29 mouse cellular contexts compared by ENCODE assay signal in the genomic region with DNA sequence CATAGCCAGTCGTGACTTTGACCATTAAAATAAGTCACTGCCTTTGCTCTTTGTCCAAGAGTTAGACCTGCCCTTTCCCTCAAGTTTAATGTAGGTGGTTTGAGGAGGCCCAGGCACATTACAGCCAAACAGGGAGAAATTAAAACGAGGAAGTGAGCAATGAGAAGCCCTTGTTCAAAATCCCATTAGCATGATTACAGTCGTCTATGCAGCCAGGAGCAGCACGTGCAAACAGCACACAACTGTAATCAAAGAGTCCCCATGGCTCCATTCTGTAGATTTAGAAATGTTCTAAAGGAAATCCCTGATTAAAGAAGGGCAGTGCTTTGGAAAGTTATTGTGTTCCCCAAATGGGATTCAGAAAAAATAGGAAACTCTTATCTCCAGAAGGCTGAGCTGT. TPM values are rescaled to one million over a fixed set of nuclear protein-coding genes. Genes with fewer than 3 reads are reported as not detected.
A peak's percentile ranks its signal among the peaks of the same experiment; 100 is the strongest.
DNase-seq lines count a peak whose midpoint lies in the region; ATAC-seq lines count a peak whose summit lies in the region.
"Had no signal": no experiment of that assay in that cellular context is flagged by ENCODE, and none has a peak within 500 bp of the region (broad histone marks: within the 10 kb centered on the region; RNA-seq: fewer than 3 reads in every experiment).

No protein-coding gene starts in this region.

- H3K36me3 ChIP-seq in heart, embryonic 12.5 days: peaks cover 6% of the 10 kb centered on the region; the same call in 1 of the 2 replicates
- H3K36me3 ChIP-seq in intestine, embryonic 14.5 days (ENCODE audit: control insufficient read depth, insufficient read depth, low read length): no peaks in the 10 kb centered on the region; the same call in 1 of the 2 replicates
- no peaks in the 10 kb centered on the region for H3K36me3 ChIP-seq in intestine, embryonic 15.5 days
- no peaks in the 10 kb centered on the region for H3K36me3 ChIP-seq in neural tube, embryonic 15.5 days
- H3K36me3 ChIP-seq: G1E had no signal

- DNase-seq in heart, adult 11 months: peak; percentile 92
- DNase-seq in intestine, embryonic 14.5 days (ENCODE audit: low spot score): peak; percentile 38
- DNase-seq in neural tube, embryonic 10.5 days (ENCODE audit: extremely low spot score, low spot score): no peak
- DNase-seq: adrenal gland, postnatal 10 days; adrenal gland, postnatal 36 days; B cell, adult 2 months; cerebellum, adult 11 months; cerebellum, adult 2 months; cerebellum, adult 9-11 months; cerebellum, postnatal 25 days; forebrain, postnatal 0 days; gastrocnemius, postnatal 10 days; gastrocnemius, postnatal 36 days; heart, postnatal 14 days; heart, postnatal 4 days; kidney, adult 11 months had no signal

- H3K27me3 ChIP-seq in heart, embryonic 12.5 days (replicated peaks): no peaks in the 10 kb centered on the region
- H3K27me3 ChIP-seq in intestine, embryonic 14.5 days (replicated peaks; ENCODE audit: control insufficient read depth, insufficient read depth, low read length): no peaks in the 10 kb centered on the region
- no peaks in the 10 kb centered on the region for H3K27me3 ChIP-seq in intestine, embryonic 15.5 days (replicated peaks)
- H3K27me3 ChIP-seq in neural tube, embryonic 15.5 days (replicated peaks): no peaks in the 10 kb centered on the region
- H3K27me3 ChIP-seq: CH12.LX; embryonic facial prominence, embryonic 12.5 days; embryonic facial prominence, embryonic 15.5 days; Patski had no signal

- H3K9ac ChIP-seq in heart, embryonic 12.5 days: no peak overlapping the region
- no peak overlapping the region for H3K9ac ChIP-seq in intestine, embryonic 14.5 days (ENCODE audit: low read length)
- H3K9ac ChIP-seq in intestine, embryonic 15.5 days: no peak overlapping the region
- no peak overlapping the region for H3K9ac ChIP-seq in neural tube, embryonic 15.5 days (replicated peaks)
- H3K9ac ChIP-seq: embryonic facial prominence, embryonic 12.5 days; embryonic facial prominence, embryonic 15.5 days; forebrain, postnatal 0 days; hindbrain, embryonic 14.5 days had no signal

- peaks cover 49% of the 10 kb centered on the region for H3K4me1 ChIP-seq in heart, embryonic 12.5 days (replicated peaks)
- peaks cover 13% of the 10 kb centered on the region; the same call in 1 of the 2 replicates for H3K4me1 ChIP-seq in intestine, embryonic 14.5 days (replicated peaks; ENCODE audit: control insufficient read depth, insufficient read depth, low read length)
- H3K4me1 ChIP-seq in intestine, embryonic 15.5 days (replicated peaks): no peaks in the 10 kb centered on the region; the same call in 1 of the 2 replicates
- H3K4me1 ChIP-seq in neural tube, embryonic 15.5 days: 0 out of 2 replicates have a peak, but pooled peaks cover 4% of the 10 kb centered on the region

- WGBS in heart, embryonic 12.5 days: 58% methylated on average over 4 of the region's 4 CpGs
- WGBS in intestine, embryonic 14.5 days: 76% methylated on average over 4 of the region's 4 CpGs
- 69% methylated on average over 4 of the region's 4 CpGs for WGBS in intestine, embryonic 15.5 days
- WGBS in neural tube, embryonic 15.5 days: 48% methylated on average over 4 of the region's 4 CpGs

- H3K4me2 ChIP-seq in heart, embryonic 12.5 days: no peak overlapping the region
- no peak overlapping the region for H3K4me2 ChIP-seq in intestine, embryonic 14.5 days (ENCODE audit: low read length)
- H3K4me2 ChIP-seq in intestine, embryonic 15.5 days (replicated peaks): no peak overlapping the region
- no peak overlapping the region for H3K4me2 ChIP-seq in neural tube, embryonic 15.5 days
- H3K4me2 ChIP-seq: embryonic facial prominence, embryonic 12.5 days; embryonic facial prominence, embryonic 15.5 days; hindbrain, embryonic 14.5 days had no signal

- no peak overlapping the region for H3K4me3 ChIP-seq in heart, embryonic 12.5 days
- H3K4me3 ChIP-seq in intestine, embryonic 14.5 days (ENCODE audit: low read depth, low read length): no peak overlapping the region
- H3K4me3 ChIP-seq in intestine, embryonic 15.5 days (replicated peaks): no peak overlapping the region
- no peak overlapping the region for H3K4me3 ChIP-seq in neural tube, embryonic 15.5 days (replicated peaks)
- H3K4me3 ChIP-seq: embryonic facial prominence, embryonic 12.5 days; embryonic facial prominence, embryonic 15.5 days; heart, embryonic 10.5 days had no signal

- ATAC-seq in heart, embryonic 12.5 days (ENCODE audit: insufficient number of reproducible peaks, low FRiP score): no peak
- ATAC-seq in intestine, embryonic 14.5 days (replicated peaks; ENCODE audit: low FRiP score, low TSS enrichment, low read depth): no peak
- ATAC-seq in intestine, embryonic 15.5 days: no peak
- ATAC-seq in neural tube, embryonic 15.5 days (ENCODE audit: low FRiP score): peak; percentile 63; the same call in 1 of the 2 replicates
- ATAC-seq: forebrain, embryonic 14.5 days; forebrain, postnatal 0 days; hindbrain, postnatal 0 days; inflammation-experienced regulatory T-cells, adult 6 months; Patski had no signal

- no peak overlapping the region for H3K27ac ChIP-seq in heart, embryonic 12.5 days (ENCODE audit: poor library complexity, severe bottlenecking)
- no peak overlapping the region for H3K27ac ChIP-seq in intestine, embryonic 14.5 days (ENCODE audit: low read depth)
- no peak overlapping the region for H3K27ac ChIP-seq in intestine, embryonic 15.5 days
- H3K27ac ChIP-seq in neural tube, embryonic 15.5 days (replicated peaks): no peak overlapping the region
- H3K27ac ChIP-seq: embryonic facial prominence, embryonic 12.5 days; embryonic facial prominence, embryonic 15.5 days; heart, embryonic 10.5 days; hindbrain, embryonic 14.5 days; hindbrain, postnatal 0 days had no signal

- no peaks in the 10 kb centered on the region for H3K9me3 ChIP-seq in heart, embryonic 12.5 days (replicated peaks)
- no peaks in the 10 kb centered on the region for H3K9me3 ChIP-seq in intestine, embryonic 14.5 days (ENCODE audit: control insufficient read depth, low read length)
- H3K9me3 ChIP-seq in intestine, embryonic 15.5 days: no peaks in the 10 kb centered on the region
- no peaks in the 10 kb centered on the region for H3K9me3 ChIP-seq in neural tube, embryonic 15.5 days (replicated peaks)
- H3K9me3 ChIP-seq: embryonic facial prominence, embryonic 12.5 days; embryonic facial prominence, embryonic 15.5 days; G1E; heart, embryonic 10.5 days had no signal

RNA-seq across cellular contexts. Expression of gene Gm9913, which starts 26.2 kb away (rescaled TPM):
- 0.57 and 0.70 TPM in 2 replicates for polyA plus RNA-seq in heart, embryonic 12.5 days (2016; fragmentation: Nextera tagmentation; extraction: Ambion mirVana)
- 0.39 and 0.66 TPM in 2 replicates for polyA plus RNA-seq in intestine, embryonic 14.5 days (2014; fragmentation: Nextera tagmentation; extraction: Ambion mirVana)
- polyA plus RNA-seq in intestine, embryonic 15.5 days (2015; fragmentation: Nextera tagmentation; extraction: Ambion mirVana): 0.28 and 0.35 TPM in 2 replicates
- 0.26 and 0.27 TPM in 2 replicates for polyA plus RNA-seq in neural tube, embryonic 15.5 days (2015; fragmentation: Nextera tagmentation; extraction: Ambion mirVana)
- polyA plus RNA-seq: G1E; hindbrain, embryonic 14.5 days; inflammation-experienced regulatory T-cells, adult 6 months had no signal

RNA-seq across cellular contexts. Expression of gene Fbn1, which starts 29.1 kb away (rescaled TPM):
- 38.8 and 44.1 TPM in 2 replicates for polyA plus RNA-seq in heart, embryonic 12.5 days (2016; fragmentation: Nextera tagmentation; extraction: Ambion mirVana)
- 41.8 and 45.1 TPM in 2 replicates for polyA plus RNA-seq in intestine, embryonic 14.5 days (2014; fragmentation: Nextera tagmentation; extraction: Ambion mirVana)
- polyA plus RNA-seq in intestine, embryonic 15.5 days (2015; fragmentation: Nextera tagmentation; extraction: Ambion mirVana): 20.8 and 21.9 TPM in 2 replicates
- 3.2 and 4.8 TPM in 2 replicates for polyA plus RNA-seq in neural tube, embryonic 15.5 days (2015; fragmentation: Nextera tagmentation; extraction: Ambion mirVana)
- polyA plus RNA-seq: G1E; inflammation-experienced regulatory T-cells, adult 6 months had no signal
